Mouse (Mus musculus) CH12.LX (cell line): ENCODE results near the gene Gga1. TPM values are rescaled to one million over a fixed set of nuclear protein-coding genes. Genes with fewer than 3 reads are reported as not detected.
A peak's percentile ranks its signal among the peaks of the same experiment; 100 is the strongest.

Experiments used
- DNase-seq: peaks from one replicate; pipeline ENCODE4 v3.0.0-alpha.2; 2013; ENCODE audit errors: extremely low read depth
- H3K27ac ChIP-seq: 2 replicates; pipeline ENCODE4 v1.5.1; 2012; ENCODE audit warnings: low read depth, mild to moderate bottlenecking, control low read depth, moderate library complexity; ENCODE audit not compliant: insufficient read depth
- H3K27me3 ChIP-seq: replicated peaks from 2 replicates; pipeline ENCODE3; 2012; ENCODE audit warnings: inconsistent platforms
- H3K36me3 ChIP-seq, 2 experiments: replicated peaks in 1 of 2; 2 replicates each; pipeline versions ENCODE3 to v1.6.1; 2012; ENCODE audit warnings: inconsistent platforms in 1 of 2, low read length in 1 of 2, mild to moderate bottlenecking in 1 of 2, mixed read lengths in 1 of 2, moderate library complexity in 1 of 2; ENCODE audit not compliant: control insufficient read depth in 1 of 2, insufficient read depth in 1 of 2
- H3K4me1 ChIP-seq, 2 experiments: 2 replicates each; pipeline ENCODE4 v1.6.1; 2012; ENCODE audit warnings: inconsistent platforms in 1 of 2, moderate library complexity in 1 of 2; ENCODE audit not compliant: insufficient read depth in 2 of 2, control insufficient read depth in 1 of 2
- H3K4me2 ChIP-seq: 2 replicates; pipeline ENCODE4 v1.6.1; 2012; ENCODE audit warnings: low read depth, mild to moderate bottlenecking, control low read depth; ENCODE audit not compliant: poor library complexity, insufficient read depth, severe bottlenecking
- H3K4me3 ChIP-seq, 3 experiments: fragments of 150-350 bp in 1 of 3; sonication (generic) in 1 of 3; replicated peaks in 1 of 3; 2 replicates each; pipeline versions ENCODE3 to v1.5.1; 2011 to 2012; ENCODE audit warnings: low read depth in 2 of 3, low read length in 2 of 3, mild to moderate bottlenecking in 2 of 3, moderate library complexity in 2 of 3, control low read depth in 1 of 3, improper control_type of control experiment in 1 of 3, inconsistent platforms in 1 of 3, mixed read lengths in 1 of 3; ENCODE audit not compliant: poor library complexity in 1 of 3
- H3K79me2 ChIP-seq: replicated peaks from 2 replicates; pipeline ENCODE4 v1.6.1; 2012; ENCODE audit warnings: mild to moderate bottlenecking, moderate library complexity; ENCODE audit not compliant: control insufficient read depth, poor library complexity, insufficient read depth, severe bottlenecking; ENCODE audit errors: extremely low read depth
- H3K9ac ChIP-seq: 2 replicates; pipeline ENCODE4 v1.6.1; 2012; ENCODE audit warnings: low read depth, mild to moderate bottlenecking, control low read depth, moderate library complexity; ENCODE audit not compliant: insufficient read depth
- H3K9me3 ChIP-seq: replicated peaks from 2 replicates; pipeline ENCODE3; 2012; ENCODE audit warnings: low read length, inconsistent platforms, mixed read lengths
- BHLHE40 ChIP-seq: IDR thresholded peaks from 2 replicates; pipeline ENCODE4 v1.6.1; 2011; ENCODE audit warnings: mild to moderate bottlenecking, low read depth, low read length, improper control_type of control experiment
- CHD2 ChIP-seq: IDR thresholded peaks from 2 replicates; pipeline ENCODE4 v1.6.1; 2011; ENCODE audit warnings: low read length, improper control_type of control experiment
- ELF1 ChIP-seq: IDR thresholded peaks from 2 replicates; pipeline ENCODE4 v1.6.1; 2014; ENCODE audit warnings: low read depth, mild to moderate bottlenecking, inconsistent platforms, low read length, improper control_type of control experiment
- MAZ ChIP-seq: IDR thresholded peaks from 2 replicates; pipeline ENCODE4 v1.6.1; 2012; ENCODE audit warnings: low read depth, mild to moderate bottlenecking, inconsistent platforms, low read length, improper control_type of control experiment, moderate library complexity
- MEF2A ChIP-seq: IDR thresholded peaks from 2 replicates; pipeline ENCODE4 v1.6.1; 2014; ENCODE audit warnings: low read depth, mild to moderate bottlenecking, inconsistent platforms, low read length, improper control_type of control experiment, borderline replicate concordance
- MXI1 ChIP-seq: IDR thresholded peaks from 2 replicates; pipeline ENCODE4 v1.6.1; 2011; ENCODE audit warnings: mild to moderate bottlenecking, low read depth, low read length, improper control_type of control experiment
- PAX5 ChIP-seq: IDR thresholded peaks from 2 replicates; pipeline ENCODE4 v1.6.1; 2012; ENCODE audit warnings: low read length, inconsistent platforms, mixed read lengths
- POLR2A ChIP-seq: IDR thresholded peaks from 2 replicates; pipeline ENCODE4 v1.6.1; 2011; ENCODE audit warnings: low read depth, mild to moderate bottlenecking, improper control_type of control experiment, low read length
- POLR2AphosphoS2 ChIP-seq: IDR thresholded peaks from 2 replicates; pipeline ENCODE4 v1.6.1; 2011; ENCODE audit warnings: low read depth, low read length, improper control_type of control experiment
- SIN3A ChIP-seq: IDR thresholded peaks from 2 replicates; pipeline ENCODE4 v1.6.1; 2012; ENCODE audit warnings: low read length, improper control_type of control experiment, inconsistent platforms
- TCF12 ChIP-seq: IDR thresholded peaks from 2 replicates; pipeline ENCODE4 v1.6.1; 2014; ENCODE audit warnings: low read depth, mild to moderate bottlenecking, inconsistent platforms, low read length, improper control_type of control experiment
- UBTF ChIP-seq: IDR thresholded peaks from 2 replicates; pipeline ENCODE4 v1.6.1; 2012; ENCODE audit warnings: low read depth, mild to moderate bottlenecking, inconsistent platforms, low read length, improper control_type of control experiment, moderate library complexity
- USF1 ChIP-seq: IDR thresholded peaks from 2 replicates; pipeline ENCODE4 v1.6.1; 2014; ENCODE audit warnings: low read depth, mild to moderate bottlenecking, inconsistent platforms, low read length, improper control_type of control experiment
- ZC3H11A ChIP-seq: IDR thresholded peaks from 2 replicates; pipeline ENCODE4 v1.6.1; 2012; ENCODE audit warnings: low read depth, mild to moderate bottlenecking, inconsistent platforms, low read length, improper control_type of control experiment
- ZKSCAN1 ChIP-seq: IDR thresholded peaks from 2 replicates; pipeline ENCODE4 v1.6.1; 2012; ENCODE audit warnings: low read depth, inconsistent platforms, low read length, improper control_type of control experiment, borderline replicate concordance
- dilution Hi-C: fragments of 300-500 bp; cut with MboI; formaldehyde crosslinking; loops from 2 replicates; pipeline ENCODE4 v1.14.3; 2020; ENCODE audit warnings: low sequenced_read_pairs; ENCODE audit not compliant: extremely low pct_unique_long_range_greater_than_20kb, extremely low pct_ligation_motif_present
- in situ Hi-C: fragments of 300-500 bp; cut with MboI; formaldehyde crosslinking; loops from 3 replicates; pipeline ENCODE4 v1.14.3; 2019; ENCODE audit warnings: low sequenced_read_pairs, low pct_ligation_motif_present, low pct_unique_long_range_greater_than_20kb, mixed read lengths
- polyA plus RNA-seq: library from polyadenylated mRNA; unstranded; fragments of >175 nt; gene quantifications from 2 replicates; pipeline ENCODE4 v1.2.1, GENCODE M21; 2012; ENCODE audit warnings: low read depth; ENCODE audit not compliant: insufficient read length
- total RNA-seq, 2 experiments: library from RNA; depleted of rRNA; stranded (reverse); fragments of 300-350 nt in 1 of 2; fragments of >200 nt in 1 of 2; gene quantifications; 2 replicates each; pipeline ENCODE4 v1.2.3; 2012 to 2014

Gene Gga1
- total and polyA plus RNA-seq, 3 experiments, result 5.7 to 24.5 (median 13.7) TPM

DNA sequence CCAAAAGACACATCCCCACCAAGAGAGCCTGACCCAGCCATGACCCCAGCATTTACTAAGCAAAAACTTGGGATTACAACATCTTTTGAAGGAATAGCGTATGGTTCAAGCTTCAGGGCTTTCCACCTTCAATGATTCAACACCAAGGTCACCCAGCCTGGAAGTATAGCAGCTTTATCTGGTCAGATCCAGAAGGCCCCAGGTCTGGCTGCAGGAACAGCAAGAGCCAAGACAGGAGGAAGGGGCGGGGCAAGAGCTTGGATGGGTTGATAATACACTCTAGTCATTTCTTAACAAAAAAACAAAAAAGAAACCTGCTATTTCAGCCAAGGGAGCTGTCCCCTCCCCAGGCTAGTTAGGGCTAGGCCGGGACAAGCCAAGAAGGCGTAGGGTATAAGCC is 20.5 kb downstream of the Gga1 start:
- TF ChIP-seq ZC3H11A (no peak), SIN3A (no peak), POLR2A (no peak), MXI1 (no peak), USF1 (no peak)
- Histone ChIP-seq H3K4me2 (no peak overlapping the region), H3K4me1 (peaks cover 37 to 84% of the 10 kb centered on the region in 2 experiments), H3K9ac (no peak overlapping the region), H3K27ac (no peak overlapping the region), H3K79me2 (no peaks in the 10 kb centered on the region; the same call in 1 of the 2 replicates), H3K27me3 (no peaks in the 10 kb centered on the region), H3K36me3 (peaks cover 7 to 32% of the 10 kb centered on the region in 2 experiments), H3K9me3 (no peaks in the 10 kb centered on the region), H3K4me3 (no peak overlapping the region)
- DNase-seq, result no peak
- in situ Hi-C loops (no loop called here), dilution Hi-C loops (no loop called here)

DNA sequence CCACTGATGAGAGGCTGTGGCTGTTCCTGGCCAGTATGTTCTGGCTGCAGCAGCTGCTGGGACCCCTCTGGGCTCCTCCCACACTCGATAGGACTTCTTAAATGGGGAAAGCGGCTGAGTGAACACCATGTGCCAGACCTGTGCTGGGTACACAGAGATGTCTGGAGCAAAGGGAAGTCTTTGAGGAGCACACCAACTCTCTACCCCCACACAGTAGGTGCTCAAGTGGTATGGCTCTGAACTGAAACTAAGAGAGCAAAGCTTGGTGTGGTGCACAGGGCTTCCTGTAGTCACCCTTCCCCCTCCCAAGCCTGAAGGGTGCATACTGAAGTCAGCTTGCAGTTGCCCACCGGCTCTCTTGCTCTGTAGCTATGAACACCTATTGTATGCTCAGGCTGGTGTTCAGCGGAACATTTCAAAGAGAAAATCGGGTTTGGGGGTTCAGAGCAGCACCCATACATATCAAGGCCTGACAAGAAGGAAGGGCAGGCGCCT is 21.6 kb downstream of the Gga1 start:
- no peaks in the 10 kb centered on the region for H3K27me3 ChIP-seq
- H3K36me3 ChIP-seq, result peaks cover 2 to 32% of the 10 kb centered on the region in 2 experiments
- peaks cover 32 to 82% of the 10 kb centered on the region in 2 experiments for H3K4me1 ChIP-seq
- TF ChIP-seq ZKSCAN1 (peak; percentile 95), SIN3A (no peak), ELF1 (0 out of 2 replicates have a peak, but pooled peaks have one; percentile 24), CHD2 (peak; percentile 51; the same call in 1 of the 2 replicates), PAX5 (no peak), POLR2AphosphoS2 (no peak), UBTF (0 out of 2 replicates have a peak, but pooled peaks have one; percentile 19), MEF2A (no peak)
- no peaks in the 10 kb centered on the region for H3K9me3 ChIP-seq
- H3K27ac ChIP-seq, result no peak overlapping the region
- H3K4me3 ChIP-seq, result peak overlapping the region; percentile 18 to 95 (median 58)
- no peaks in the 10 kb centered on the region; the same call in 1 of the 2 replicates for H3K79me2 ChIP-seq
- in situ Hi-C loops, result no loop called here
- H3K4me2 ChIP-seq, result peak overlapping the region; percentile 81
- H3K9ac ChIP-seq, result peak overlapping the region; percentile 49; the same call in 1 of the 2 replicates
- DNase-seq, result peak; percentile 51
- dilution Hi-C loops, result no loop called here

- Histone ChIP-seq H3K9me3 (no peaks in the 10 kb centered on the region), H3K27ac (peak within 1 kb of the TSS; percentile 51), H3K27me3 (no peaks in the 10 kb centered on the region), H3K36me3 (peaks cover 7 to 35% of the 10 kb centered on the region in 2 experiments), H3K9ac (peak within 1 kb of the TSS; percentile 49), H3K4me3 (peak within 1 kb of the TSS; percentile 70 to 95 (median 83)), H3K79me2 (no peaks in the 10 kb centered on the region; the same call in 1 of the 2 replicates), H3K4me2 (peak within 1 kb of the TSS; percentile 81), H3K4me1 (peaks cover 25 to 82% of the 10 kb centered on the region in 2 experiments)
- dilution Hi-C loops (no loop called here), in situ Hi-C loops (no loop called here)
- TF ChIP-seq BHLHE40 (no peak), MAZ (peak; percentile 66; the same call in 1 of the 2 replicates), TCF12 (0 out of 2 replicates have a peak, but pooled peaks have one; percentile 13)
- DNase-seq, result peak; percentile 59
Measured at GRCm38 (mm10) chr15:78899409-78899739, 22.4 kb downstream of the Gga1 start, which contains the start of gene Gm49510. Gene Gm49510 (plus strand): TSS chr15:78899667.
